Mouse (Mus musculus) cerebellum, adult 8-10 months (tissue): ENCODE results near the gene Ppt2.

Experiments
- DNase-seq: peaks from one replicate; pipeline ENCODE4 v3.0.0; 2022

Gene Ppt2

DNA sequence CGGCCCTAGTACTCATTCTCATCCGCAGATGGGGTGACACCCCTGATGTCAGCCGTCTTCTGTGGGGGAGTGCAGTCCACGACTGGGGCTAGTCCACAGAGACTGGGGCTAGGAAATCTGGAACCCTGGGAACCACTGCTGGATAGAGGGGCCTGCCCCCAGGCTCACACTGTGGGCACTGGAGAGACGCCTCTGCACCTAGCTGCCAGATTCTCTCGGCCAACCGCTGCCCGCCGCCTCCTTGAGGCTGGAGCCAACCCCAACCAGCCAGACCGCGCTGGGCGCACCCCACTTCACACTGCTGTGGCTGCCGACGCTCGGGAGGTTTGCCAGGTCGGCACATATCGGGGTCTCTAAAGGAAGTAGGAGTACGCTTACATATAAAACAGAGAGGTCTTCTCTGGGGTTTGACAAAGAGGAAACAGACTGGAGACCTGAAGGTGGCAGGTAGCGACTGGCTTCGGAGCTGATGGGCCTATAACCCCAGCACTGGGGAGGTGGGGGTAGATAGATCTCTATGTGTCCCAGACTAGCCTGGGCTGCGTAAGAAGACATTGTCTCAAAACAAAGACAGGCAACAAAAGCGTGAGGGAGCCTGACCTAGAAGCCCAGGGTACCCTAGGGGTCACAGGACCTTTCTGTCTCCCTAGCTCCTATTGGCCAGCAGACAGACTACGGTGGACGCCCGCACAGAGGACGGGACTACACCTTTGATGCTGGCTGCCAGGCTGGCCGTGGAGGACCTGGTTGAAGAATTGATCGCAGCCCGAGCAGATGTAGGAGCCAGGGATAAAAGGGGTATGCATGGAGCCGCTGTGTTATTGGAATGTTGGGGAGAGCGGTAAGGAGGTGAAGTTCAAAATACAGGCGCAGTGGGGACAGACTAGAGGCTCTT, 42.2 kb downstream of the Ppt2 start:
- DNase-seq, result no peak

- DNase-seq, result peak; percentile 18
Observed at GRCm38 (mm10) chr17:34585121-34585520, 43.2 kb downstream of the Ppt2 start.

GRCm38 (mm10) chr17:34583819-34584218, 44.5 kb downstream of the Ppt2 start:
- DNase-seq, result no peak

- DNase-seq, result peak; percentile 27
Observed at GRCm38 (mm10) chr17:34583397-34583796, 44.9 kb downstream of the Ppt2 start.

GRCm38 (mm10) chr17:34582528-34582927, 45.8 kb downstream of the Ppt2 start:
- DNase-seq, result no peak

DNA sequence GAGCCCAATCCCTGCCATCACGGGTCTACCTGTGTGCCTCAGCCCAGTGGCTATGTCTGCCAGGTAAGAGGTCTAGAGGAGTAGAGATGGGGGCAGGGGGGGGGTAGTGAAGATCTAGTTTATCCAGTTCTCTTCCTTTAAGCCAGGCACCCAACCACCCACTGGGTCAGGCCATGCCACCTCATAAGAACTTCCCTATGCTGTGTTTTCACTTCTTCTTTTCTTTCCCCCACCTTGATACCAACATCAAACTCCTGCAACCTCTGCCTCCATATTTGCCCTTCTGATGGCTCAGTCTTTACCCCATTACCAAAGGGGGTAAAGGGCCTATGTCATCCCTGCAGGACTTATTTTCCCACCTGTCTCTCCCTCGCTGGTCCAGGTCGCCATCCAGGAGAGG, 50.2 kb downstream of the Ppt2 start:
- no peak for DNase-seq

GRCm38 (mm10) chr17:34576577-34576976, 51.7 kb downstream of the Ppt2 start:
- no peak for DNase-seq

DNA sequence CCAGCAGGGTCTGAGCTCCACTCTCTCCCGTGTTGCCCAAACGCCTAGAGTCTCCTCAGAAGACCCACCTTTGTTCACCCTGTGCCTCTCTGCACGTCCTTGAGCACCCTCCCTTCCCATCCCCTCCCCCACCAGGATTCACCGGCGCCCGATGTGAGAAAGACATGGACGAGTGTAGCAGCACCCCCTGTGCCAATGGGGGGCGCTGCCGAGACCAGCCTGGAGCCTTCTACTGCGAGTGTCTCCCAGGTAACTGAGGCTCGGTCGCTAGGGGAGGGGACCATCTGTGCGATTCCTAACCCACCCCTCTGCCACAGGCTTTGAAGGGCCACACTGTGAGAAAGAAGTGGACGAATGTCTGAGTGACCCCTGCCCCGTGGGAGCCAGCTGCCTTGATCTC, 55.9 kb downstream of the Ppt2 start:
- no peak for DNase-seq

DNA sequence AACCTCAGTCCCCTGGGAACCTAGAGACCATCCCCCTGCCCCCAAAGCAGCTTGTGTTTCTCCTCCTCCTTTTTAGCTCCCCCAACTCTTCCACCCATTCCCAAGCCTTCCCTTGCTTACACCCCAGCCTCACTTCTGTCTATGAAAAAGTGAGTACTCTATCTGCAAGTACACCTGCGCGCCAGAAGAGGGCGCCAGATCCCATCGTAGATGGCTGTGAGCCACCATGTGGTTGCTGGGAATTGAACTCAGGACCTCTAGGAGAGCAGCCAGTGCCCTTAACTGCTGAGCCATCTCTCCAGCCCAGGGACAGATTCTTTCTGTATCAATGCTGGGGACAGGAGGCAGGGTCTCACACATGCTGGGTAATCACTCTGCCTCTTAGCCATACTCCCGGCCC, 56.4 kb downstream of the Ppt2 start:
- DNase-seq, result no peak

- DNase-seq, result no peak
Observed at GRCm38 (mm10) chr17:34569919-34570318, 58.4 kb downstream of the Ppt2 start.

- no peak for DNase-seq
Observed at GRCm38 (mm10) chr17:34568421-34568820, 59.9 kb downstream of the Ppt2 start.

- DNase-seq, result no peak
Observed at GRCm38 (mm10) chr17:34567311-34567710, 61.0 kb downstream of the Ppt2 start.
